Mouse (Mus musculus): ENCODE results near the gene Cops6.

The Cops6 gene

DNA sequence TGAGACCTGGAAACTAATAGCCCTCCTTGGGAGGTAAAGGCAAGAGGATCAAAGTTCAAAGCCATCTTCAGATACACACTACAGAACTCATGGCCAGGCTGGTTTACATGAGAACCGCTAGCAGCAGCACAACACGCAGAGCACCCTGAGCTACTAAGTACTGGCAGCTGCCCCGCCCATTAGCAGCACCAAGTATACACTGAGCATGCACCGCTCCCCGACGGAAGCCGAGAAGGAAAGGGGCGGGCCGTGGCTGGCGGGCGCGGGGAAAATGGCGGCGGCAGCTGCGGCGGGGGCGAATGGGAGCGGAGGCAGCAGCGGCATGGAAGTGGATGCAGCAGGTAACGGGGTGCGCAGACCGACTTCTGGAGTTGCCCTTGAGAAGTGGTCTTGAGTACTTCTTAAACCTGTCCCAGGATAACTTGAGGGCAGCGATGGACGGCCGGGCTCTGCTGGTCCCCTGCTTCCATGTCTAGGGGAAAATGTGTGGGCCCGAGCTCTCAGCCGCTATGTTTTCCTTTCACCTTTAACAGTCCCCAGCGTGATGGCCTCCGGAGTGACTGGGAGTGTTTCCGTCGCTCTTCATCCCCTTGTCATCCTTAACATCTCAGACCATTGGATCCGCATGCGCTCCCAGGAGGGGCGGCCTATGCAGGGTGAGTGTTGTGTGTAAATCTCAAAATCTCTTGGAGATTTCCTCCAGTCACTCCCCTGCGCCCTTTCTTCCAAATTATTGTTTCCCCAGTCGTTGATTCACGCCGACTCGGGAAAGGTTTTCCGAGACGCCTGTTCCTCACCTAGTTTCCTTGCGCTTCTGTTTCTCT is at the start of gene Cops6:
Gene Cops6 (plus strand): TSS at position 230 of the 824 bp plus-strand sequence.
- DNase-seq, result peak; percentile 92

- DNase-seq, result peak; percentile 83
These were observed 44.3 kb upstream of the Cops6 start, which contains the start of gene Zscan21 for GRCm38 (mm10) chr5:138116255-138117198. TSS of gene Zscan21 (plus strand) at chr5:138116903.

DNA sequence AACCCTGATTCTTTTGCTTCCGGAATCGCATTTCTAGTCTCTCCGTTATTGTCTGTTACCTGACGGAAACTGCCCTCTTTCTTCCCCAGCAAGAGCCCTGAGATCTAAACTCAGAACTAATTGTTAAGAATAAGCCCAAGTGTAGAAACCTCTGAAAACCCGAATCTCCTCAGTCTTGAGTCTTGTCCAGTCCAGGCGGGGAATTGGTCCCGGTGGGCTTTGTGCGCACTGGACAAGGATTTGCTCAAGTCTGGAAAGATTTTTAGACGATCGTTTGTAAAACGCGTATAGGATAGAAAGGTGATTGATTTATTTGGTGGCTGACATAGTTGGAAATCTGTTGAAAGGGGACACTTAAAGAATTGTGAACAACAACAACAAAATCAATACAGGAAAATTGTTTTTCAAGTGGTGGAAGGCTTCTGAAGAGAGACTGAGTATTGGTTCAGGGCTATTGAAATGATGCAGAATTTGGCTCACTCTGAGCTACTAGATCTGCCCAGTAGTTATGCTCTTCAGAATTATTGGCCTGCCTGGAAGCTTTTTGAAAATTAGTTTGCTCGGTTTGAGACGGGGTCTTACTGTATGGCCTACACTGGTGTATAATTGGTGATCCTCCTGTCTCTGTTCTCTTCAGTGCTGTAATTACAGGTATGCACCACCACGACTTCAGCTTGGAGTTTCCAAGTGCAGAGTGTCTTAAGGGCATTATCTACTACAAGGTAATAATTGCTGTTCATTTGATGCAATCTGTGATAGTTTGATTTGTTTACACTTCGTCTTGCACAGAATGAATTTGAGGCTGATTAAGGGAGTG is 43.5 kb upstream of the Cops6 start:
- no peak for DNase-seq

- no peak for DNase-seq
These were observed 42.8 kb upstream of the Cops6 start for GRCm38 (mm10) chr5:138118041-138118440.

DNA sequence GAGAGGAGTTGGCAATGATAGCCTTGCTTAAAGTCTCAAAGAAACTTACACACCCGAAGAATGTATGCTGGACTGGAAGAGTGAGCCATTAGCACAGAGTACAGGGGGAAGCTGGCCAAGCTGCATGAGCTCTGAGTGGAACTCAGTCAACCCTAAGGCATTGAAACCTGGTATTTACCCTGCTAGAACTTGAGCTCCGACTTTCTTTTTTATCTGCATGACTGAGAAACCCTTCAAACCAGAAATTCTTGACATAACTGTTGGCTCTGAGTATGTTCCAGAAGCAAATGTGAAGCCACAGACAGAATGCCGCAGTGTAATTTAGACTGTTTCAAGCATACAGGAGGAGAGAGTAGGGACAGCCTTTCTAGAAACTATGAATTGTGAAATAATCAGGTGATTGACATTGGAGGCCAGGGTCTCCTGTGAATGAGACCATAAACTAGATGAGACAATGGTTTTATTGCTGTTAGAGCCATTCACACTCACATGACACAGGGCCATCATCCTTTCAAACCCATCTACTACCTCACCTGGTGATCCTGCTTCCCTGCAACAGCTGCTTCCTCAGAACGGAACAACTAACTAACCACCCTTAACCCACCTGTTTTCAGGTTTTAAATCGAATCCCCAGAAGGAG is 28.3 kb upstream of the Cops6 start:
- DNase-seq, result no peak

GRCm38 (mm10) chr5:138137257-138137656 is 23.6 kb upstream of the Cops6 start:
- no peak for DNase-seq

GRCm38 (mm10) chr5:138137935-138138549 is 22.8 kb upstream of the Cops6 start:
- no peak for DNase-seq

DNA sequence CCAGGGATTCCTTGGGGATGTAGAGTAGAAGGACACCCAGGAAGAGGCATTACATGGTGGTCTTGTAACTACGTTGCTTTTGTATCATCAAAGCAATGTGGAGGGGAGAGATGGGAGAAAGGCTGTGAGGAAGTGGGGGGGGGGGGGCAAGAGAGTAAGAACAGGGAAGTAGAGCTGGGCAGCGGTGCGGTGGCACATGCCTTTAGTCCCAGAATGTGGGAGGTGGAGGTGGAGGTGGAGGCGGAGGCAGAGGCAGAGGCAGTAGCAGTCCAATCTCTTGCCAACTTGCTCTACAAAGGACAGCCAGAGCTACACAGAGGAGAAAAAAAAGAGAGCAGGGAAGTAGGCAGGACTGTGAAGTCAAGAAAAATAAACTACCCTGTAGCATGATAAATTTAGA is 22.3 kb upstream of the Cops6 start:
- no peak for DNase-seq

- DNase-seq, result no peak
These were observed 6.5 kb upstream of the Cops6 start for GRCm38 (mm10) chr5:138154390-138154789.

DNA sequence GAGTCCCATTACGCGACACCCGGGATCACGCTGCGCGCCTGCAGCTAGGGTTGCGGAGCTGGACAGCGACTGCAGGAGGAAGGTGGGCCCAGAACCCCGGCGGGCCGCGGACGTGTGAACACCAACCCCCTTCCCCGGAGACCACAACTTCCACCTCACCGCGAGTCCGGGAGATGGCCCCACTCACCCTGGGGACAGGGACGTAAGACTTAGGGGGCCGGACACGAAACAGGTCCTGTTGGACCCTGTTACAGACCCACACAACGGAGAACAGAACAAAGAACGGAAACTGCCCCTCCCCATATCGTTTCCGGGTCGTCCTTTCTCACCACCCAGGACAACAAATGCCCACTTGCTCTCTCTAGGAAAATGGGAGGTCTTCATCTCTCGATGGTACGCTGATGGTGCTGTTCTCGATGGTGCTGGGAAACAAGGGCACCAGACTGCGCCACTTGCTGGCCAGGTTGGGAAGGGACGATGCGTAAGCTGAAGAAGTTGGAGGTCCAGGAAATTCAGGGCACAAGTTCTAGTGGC is 5.4 kb upstream of the Cops6 start, which contains the start of gene Zfp113:
Gene Zfp113 (minus strand): TSS at position 302 of the 534 bp plus-strand sequence.
- peak; percentile 87 for DNase-seq

DNA sequence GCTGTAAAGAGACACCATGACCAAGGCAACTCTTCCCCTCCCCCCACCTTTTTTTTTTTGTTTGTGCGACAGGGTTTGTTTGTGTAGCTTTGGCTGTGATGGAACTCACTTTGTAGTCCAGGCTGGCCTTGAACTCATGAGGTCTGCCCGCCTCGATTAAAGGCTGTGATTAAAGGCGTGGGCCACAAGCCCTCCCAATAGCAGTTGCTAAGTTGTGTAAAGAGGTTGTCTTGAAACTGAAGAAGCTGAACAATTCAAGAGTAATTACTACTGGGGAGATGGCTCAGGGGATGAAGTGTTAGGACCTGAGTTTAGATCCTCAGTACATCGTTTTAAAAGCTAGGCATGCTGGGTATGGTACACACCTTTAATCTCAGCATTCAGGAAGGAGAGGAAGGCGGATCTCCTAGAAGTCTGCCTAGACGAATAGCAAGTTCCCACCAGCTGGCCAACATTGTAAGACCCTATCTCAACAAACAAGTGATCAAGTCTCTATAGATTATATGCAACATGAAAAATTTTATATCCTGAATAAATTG is 578 bp upstream of the Cops6 start:
- DNase-seq, result no peak

- no peak for DNase-seq
These were observed 2.2 kb downstream of the Cops6 start for GRCm38 (mm10) chr5:138163046-138163445.

DNA sequence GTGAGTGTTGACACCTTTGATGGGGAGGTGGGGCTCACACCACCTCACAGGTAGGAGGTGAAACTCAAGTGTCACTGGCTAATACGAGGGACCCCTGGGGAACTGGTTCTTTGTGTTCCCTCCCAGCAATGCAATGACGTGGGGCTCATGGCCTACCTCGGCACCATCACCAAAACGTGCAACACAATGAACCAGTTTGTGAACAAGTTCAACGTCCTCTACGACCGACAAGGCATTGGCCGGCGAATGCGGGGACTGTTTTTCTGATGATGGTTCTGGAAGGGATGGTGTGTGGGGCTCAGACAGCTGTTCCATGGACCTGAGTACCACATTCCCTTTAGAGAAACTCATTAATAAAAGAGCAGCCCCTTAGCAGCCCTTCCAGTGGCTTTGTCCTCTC is 2.7 kb downstream of the Cops6 start:
- no peak for DNase-seq

GRCm38 (mm10) chr5:138165594-138165993 is 4.7 kb downstream of the Cops6 start:
- no peak for DNase-seq

DNA sequence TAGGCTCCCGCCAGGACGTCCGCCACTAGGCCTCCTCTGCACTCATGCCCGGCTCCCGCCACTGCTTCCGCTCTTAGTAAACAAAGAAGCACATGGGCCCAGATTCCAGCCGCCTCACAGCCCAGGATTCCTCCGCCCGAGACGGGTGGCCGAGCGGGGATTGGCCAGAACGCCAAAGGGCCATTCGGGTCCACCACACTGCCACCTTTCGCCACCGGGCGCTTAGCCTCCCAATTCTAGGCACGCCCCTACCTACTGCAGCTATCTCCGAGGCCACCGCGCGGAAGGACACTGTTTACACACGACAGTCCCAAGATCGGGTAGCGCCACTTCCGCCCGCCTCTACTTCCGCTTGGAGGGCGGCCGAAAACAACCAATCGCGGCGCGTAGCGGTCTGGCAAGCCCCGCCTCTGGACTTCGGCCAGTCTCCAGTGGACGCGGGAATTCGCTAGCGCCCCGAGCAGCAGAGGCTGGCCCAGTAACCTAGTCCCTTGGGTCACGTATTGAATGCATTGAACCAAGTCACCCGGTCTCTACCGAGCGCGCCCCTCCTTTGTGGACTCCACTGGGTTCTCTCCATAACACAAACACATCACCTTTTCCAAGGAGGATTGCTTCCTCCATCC is 10.2 kb downstream of the Cops6 start:
- peak; percentile 97 for DNase-seq

DNA sequence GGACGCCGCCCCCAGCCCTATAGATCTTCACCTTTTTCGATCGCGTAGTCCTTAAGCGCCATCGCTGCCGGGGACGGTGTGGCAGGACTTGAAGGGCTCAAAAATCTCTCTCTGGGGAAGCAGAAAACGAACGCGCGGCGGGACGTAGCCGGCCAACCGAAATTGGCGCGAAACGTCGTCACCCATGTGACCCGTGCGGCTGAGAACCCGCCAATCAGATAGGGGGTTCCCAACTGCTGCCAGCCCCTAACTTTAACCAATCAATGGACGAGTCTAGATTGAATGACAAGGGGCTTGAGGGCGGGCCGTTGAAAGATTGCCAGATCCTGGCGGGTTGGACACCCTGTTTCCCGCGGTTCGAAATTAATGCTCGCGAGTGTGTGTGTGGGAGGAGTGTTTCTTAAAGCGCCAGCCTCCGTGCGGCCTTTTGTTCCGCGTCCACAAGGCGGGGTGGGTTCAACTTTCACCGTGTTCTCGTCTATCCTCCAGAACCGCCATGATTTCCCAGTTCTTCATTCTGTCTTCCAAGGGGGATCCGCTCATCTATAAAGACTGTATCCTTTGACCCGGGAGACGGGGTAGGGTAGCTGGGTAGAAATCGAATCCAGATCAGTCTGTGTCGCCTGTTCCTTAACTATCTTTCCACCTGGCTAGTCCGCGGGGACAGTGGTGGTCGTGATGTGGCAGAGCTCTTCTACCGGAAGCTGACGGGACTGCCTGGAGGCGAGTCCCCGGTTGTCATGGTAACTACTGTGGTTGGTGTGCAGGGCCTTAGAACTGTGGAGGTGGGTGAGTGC is 11.0 kb downstream of the Cops6 start, which contains the start of the genes Ap4m1 and Mcm7:
Gene Ap4m1 (plus strand): TSS at position 308 of the 797 bp plus-strand sequence.
Gene Mcm7 (minus strand): TSS at position 728 of the 797 bp plus-strand sequence.
- DNase-seq, result peak; percentile 99

- no peak for DNase-seq
These were observed 12.3 kb downstream of the Cops6 start for GRCm38 (mm10) chr5:138173217-138173616.

GRCm38 (mm10) chr5:138186950-138187638 is 26.2 kb downstream of the Cops6 start, which contains the start of the genes Taf6 and Cnpy4:
TSS of gene Taf6 (minus strand) at chr5:138187451.
TSS of gene Cnpy4 (plus strand) at chr5:138187485.
- DNase-seq, result peak; percentile 87
